Mouse (Mus musculus): ENCODE data around the gene Klk1b8.
A peak's percentile ranks its signal among the peaks of the same experiment; 100 is the strongest.
"Not testable (repeated sequence)": the region's sequence is repeated elsewhere in the genome, so short reads cannot be mapped to it uniquely, and the experiment has no call there.

The Klk1b8 gene

GRCm38 (mm10) chr7:43950364-43950763 lies at the start of gene Klk1b8:
Klk1b8 (plus strand) TSS chr7:43950664.
- no peak for DNase-seq (ENCODE audit: low read depth, low spot score)

DNA sequence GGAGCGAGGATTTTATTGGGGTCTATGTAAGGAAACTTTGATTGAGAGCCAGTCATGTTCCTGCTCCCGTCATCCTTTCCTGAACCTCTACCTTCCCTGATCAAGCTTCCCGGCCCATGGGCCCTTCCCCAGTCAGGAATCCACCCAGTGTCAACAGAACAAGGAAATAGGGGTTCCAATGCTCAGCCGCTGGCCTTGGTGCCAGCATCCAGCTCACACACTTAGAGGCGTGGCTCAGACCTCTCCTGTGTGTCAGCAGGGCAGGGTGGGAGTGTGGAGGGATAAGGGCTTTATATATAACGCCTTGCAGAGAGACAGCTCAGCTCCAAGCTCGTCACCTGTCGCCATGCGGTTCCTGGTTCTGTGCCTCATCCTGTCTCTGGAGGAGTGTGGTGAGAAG lies 35.6 kb upstream of the Klk1b8 start:
- no peak for DNase-seq (ENCODE audit: low read depth, low spot score)

DNA sequence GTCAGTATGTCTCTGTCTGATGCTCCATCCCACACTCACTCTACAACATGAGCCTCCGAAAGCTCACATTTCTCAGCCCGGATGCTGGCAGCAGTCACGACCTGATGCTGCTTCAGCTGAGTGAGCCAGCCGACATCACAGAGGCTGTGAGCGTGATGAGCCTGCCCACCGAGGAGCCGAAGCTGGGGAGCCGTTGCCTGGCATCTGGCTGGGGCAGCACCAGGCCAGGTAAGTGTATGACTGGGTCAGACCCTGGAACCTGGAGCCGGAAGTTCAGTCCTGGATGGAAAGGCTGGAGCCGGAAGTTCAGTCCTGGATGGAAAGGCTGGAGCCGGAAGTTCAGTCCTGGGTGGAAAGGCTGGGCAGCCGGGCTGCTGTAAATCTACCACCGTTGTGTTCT lies 32.0 kb upstream of the Klk1b8 start:
- DNase-seq (ENCODE audit: low read depth, low spot score) = no peak

DNA sequence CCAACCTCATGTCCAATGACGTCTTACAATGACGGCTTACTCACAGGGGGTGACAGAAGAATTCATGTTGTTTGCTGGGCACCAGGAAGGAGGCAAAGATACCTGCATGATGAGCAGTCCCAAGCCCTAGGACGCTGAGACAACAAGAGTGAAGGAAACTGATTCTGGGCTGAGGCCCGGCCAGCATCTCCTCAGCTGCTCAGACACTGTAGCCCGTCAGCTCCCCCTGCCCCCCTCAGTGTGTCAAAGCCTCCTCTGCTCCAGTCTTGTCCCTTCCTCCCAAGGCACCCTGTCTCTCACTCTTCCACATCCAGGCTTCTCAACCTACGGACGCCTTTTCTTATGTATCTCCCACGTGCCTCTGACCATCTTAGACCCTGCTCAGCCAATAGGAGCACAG lies 31.6 kb upstream of the Klk1b8 start:
- DNase-seq (ENCODE audit: low read depth, low spot score) = no peak

- DNase-seq (ENCODE audit: low read depth, low spot score) = peak; percentile 29
Measured at GRCm38 (mm10) chr7:43919559-43920451, 30.7 kb upstream of the Klk1b8 start.

- DNase-seq (ENCODE audit: low read depth, low spot score) = no peak
Measured at GRCm38 (mm10) chr7:43920582-43920981, 29.9 kb upstream of the Klk1b8 start.

DNA sequence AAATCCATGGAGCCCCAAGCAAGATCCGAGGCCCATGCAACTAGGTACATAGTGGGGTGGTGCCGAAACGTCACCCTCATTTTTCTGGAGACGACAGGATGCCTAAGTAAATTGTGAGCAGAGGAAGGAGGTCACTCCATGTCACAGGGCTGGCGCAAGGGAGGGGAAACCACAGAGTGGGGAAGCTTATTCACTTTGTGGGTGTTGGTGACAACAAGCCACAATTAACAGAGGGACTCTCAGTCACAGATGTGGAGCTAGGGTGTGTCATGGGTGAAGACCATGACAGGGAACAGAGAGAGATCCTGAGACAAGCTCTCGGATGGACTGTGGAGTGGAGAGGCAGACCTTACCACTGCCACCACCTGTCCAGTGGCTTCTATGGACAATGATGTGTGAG lies 29.4 kb upstream of the Klk1b8 start:
- DNase-seq (ENCODE audit: low read depth, low spot score) = no peak

GRCm38 (mm10) chr7:43921941-43922340 lies 28.5 kb upstream of the Klk1b8 start:
- DNase-seq (ENCODE audit: low read depth, low spot score) = no peak

DNA sequence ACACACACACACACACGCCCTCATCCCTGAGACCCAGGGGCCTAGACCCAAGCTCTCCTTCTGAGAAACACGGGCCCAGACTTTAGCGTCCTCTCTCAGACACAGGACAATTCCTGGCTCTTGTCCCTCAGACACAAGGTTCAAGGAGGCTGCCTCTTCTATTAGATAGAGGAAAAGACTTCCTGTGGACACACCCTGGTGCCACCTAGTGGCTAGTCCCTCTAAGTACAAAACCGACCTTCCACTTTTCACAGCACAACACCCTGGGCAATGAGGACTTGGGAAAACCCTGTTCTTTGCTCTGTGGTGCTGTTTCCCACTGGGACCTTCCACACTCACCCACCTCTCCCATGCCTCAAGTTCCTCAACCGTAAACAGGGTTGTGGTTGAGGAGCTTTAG lies 24.5 kb upstream of the Klk1b8 start:
- no peak for DNase-seq (ENCODE audit: low read depth, low spot score)

GRCm38 (mm10) chr7:43928521-43928920 lies 21.9 kb upstream of the Klk1b8 start:
- DNase-seq (ENCODE audit: low read depth, low spot score) = no peak

GRCm38 (mm10) chr7:43932337-43932736 lies 18.1 kb upstream of the Klk1b8 start:
- DNase-seq (ENCODE audit: low read depth, low spot score) = no peak

DNA sequence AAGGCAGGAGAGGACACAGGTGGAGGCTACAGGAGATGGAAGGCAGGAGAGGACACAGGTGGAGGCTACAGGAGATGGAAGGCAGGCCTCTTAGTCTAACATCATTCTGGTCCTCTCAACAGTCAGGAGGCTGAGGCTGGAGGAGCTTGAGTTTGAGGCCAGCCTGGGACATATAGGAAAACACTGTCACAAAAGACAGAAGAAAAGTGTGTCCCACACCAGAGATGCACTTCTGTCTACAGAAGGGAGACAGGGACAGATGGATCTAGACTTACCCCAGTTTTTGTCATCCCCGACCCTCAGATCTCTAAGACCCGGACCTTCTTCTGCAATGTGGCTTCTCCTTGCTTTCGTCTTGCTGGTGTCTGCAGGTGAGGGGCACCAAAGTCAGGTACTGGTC lies 17.0 kb upstream of the Klk1b8 start, which contains the start of gene Klk15:
TSS of gene Klk15 (plus strand) at position 301 of the 400 bp plus-strand sequence.
- no peak for DNase-seq (ENCODE audit: low read depth, low spot score)

DNA sequence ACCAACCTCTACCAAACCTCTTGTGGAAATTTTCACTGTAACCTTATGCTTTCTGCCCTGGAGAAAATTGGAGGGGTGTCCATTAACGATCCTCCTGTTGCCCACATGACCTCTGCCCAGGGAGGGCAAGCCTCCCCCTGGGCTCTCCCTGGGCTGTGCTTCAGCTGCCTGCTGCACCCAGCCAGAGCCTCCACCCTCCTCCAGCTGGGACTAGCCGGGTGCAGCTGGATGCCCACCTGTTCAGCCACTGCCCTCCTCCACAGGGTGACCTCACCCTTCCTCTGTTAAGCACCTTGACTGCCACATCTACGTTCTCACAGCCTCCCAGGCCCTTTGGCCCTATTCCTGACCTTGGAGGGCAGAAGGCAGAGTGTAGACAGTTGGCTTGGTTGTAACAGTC lies 15.7 kb upstream of the Klk1b8 start:
- no peak for DNase-seq (ENCODE audit: low read depth, low spot score)

GRCm38 (mm10) chr7:43936551-43936950 lies 13.9 kb upstream of the Klk1b8 start:
- DNase-seq (ENCODE audit: low read depth, low spot score) = no peak

GRCm38 (mm10) chr7:43942293-43942692 lies 8.2 kb upstream of the Klk1b8 start:
- DNase-seq (ENCODE audit: low read depth, low spot score) = not testable (repeated sequence)

DNA sequence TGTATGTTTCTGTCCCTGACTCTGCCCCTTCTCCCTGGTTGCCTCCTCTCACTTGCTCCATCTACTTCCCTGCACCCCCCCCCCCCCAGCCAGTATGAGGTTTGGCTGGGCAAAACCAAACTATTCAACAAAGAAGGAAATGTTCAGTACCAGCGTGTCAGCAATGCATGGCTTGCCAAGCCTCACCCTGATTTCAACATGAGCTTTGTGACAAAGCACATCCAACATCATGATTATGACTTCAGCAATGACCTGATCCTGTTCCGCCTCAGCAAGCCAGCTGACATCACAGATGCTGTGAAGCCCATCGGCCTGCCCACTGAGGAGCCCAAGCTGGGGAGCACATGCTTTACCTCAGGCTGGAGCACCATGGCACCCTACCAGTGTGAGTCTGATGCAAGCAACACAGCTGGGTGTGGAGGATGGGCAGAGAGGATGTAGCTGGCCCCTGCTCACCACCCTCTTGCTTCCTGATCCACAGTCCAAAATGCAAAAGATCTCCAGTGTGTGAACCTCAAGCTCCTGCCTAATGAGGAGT lies 5.7 kb upstream of the Klk1b8 start:
- no peak for DNase-seq (ENCODE audit: low read depth, low spot score)

DNA sequence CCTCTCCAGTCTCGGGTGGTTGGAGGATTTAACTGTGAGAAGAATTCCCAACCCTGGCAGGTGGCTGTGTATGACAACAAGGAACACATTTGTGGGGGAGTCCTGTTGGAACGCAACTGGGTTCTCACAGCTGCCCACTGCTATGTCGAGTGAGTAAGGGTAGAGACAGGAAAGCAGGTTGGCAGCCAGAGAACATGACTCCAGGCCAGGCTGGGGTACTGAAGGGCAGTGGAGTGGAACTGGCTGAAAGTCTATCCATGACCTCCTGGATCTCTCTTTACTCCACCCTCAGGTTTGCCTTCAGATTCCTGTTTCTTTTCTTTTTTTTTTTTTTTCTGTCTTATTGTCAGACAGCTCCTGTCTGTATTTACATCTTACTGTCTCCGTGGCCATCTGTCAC lies 2.2 kb downstream of the Klk1b8 start:
- DNase-seq (ENCODE audit: low read depth, low spot score) = no peak

GRCm38 (mm10) chr7:43966451-43966850 lies 16.0 kb downstream of the Klk1b8 start, which contains the start of gene Klk1b1:
Klk1b1 (plus strand) TSS chr7:43966751.
- DNase-seq (ENCODE audit: low read depth, low spot score) = no peak

- DNase-seq (ENCODE audit: low read depth, low spot score) = no peak
Measured at GRCm38 (mm10) chr7:43967058-43967457, 16.6 kb downstream of the Klk1b8 start.

DNA sequence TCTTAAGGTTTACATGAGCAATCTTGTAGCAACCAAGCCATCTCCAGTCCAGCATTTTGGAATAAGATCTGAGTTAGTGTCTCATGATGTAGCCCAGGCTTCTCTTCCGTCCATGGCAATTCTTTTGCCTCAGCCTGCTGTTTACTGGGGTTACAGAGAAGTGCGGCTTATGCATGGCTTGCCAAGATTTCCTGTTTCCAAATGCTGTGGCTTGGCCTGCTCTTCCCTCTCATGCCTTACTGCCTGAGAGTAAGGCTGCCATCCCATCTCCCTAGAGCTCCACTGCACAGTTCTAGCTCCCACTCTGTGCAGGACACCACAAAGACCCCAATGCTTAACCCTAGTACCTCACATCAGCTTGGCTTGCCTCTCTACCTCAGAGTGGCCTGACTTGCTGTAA lies 17.1 kb downstream of the Klk1b8 start:
- no peak for DNase-seq (ENCODE audit: low read depth, low spot score)

DNA sequence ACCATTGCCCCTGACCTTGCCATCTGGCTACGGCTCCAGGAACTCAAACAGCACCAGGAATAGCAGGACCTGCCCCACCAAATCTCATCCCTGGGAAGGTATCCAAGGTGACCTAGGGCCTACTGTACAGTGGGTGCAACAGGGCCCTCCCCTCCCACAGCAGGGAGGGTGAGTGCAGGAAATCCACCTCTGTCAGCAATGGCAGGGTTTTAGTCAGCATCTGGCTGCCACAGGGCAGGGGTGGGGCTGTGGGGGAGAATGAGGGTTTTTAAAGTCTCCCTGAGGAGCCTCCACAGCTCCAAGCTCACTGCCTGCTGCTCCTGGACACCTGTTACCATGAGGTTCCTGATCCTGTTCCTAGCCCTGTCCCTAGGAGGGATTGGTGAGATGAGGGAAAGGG lies 25.3 kb downstream of the Klk1b8 start, which contains the start of gene Klk1b9:
TSS of gene Klk1b9 (plus strand) at position 301 of the 400 bp plus-strand sequence.
- not testable (repeated sequence) for DNase-seq (ENCODE audit: low read depth, low spot score)

DNA sequence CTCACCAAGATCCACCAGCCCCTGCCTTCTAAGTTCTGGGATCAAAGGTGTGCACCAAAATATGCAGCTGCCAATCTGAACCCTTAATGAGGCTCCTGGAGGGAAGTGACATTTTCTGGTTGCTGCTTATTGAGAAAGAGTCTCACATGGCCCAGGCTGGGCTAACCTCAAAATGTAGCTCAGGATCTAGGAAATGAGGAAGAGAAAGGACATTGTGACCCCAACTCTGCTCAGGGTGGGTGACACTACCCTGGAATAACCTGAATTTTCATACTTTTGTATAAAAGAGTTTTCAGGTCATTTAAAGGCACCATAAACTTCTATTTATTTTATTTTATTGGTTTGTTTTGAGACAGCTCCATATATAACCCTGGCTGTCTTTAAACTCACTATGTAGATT lies 35.2 kb downstream of the Klk1b8 start:
- DNase-seq (ENCODE audit: low read depth, low spot score) = no peak

DNA sequence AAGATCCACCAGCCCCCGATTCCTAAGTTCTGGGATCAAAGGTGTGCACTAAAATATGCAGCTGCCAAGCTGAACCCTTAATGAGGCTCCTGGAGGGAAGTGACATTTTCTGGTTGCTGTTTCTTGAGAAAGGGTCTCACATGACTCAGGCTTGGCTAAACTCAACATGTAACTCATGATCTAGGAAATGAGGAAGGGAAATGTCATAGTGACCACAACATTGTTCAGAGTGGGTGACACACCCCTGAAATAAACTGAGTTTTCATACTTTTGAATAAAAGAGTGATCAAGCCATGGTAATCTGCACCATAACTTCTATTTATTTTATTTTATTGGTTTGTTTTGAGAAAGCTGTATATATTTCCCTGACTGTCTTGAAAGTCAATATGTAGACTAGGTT lies 44.4 kb downstream of the Klk1b8 start:
- not testable (repeated sequence) for DNase-seq (ENCODE audit: low read depth, low spot score)
